Mouse (Mus musculus) liver, embryonic 15.5 days (tissue): ENCODE measurements around the gene Slc16a10. TPM values are rescaled to one million over a fixed set of nuclear protein-coding genes. Genes with fewer than 3 reads are reported as not detected.

Experiments used
- ATAC-seq: fragments of 200-750 bp; cut with Nextera tagmentation; 2 replicates; pipeline ENCODE4 v1.8.0; 2017; ENCODE audit warnings: moderate number of reproducible peaks, mild to moderate bottlenecking, moderate library complexity; ENCODE audit not compliant: insufficient read depth
- H3K27ac ChIP-seq: fragments of 300-500 bp; sonication (generic); replicated peaks from 2 replicates; pipeline ENCODE4 v1.5.1; 2015; ENCODE audit warnings: mild to moderate bottlenecking, inconsistent platforms
- H3K27me3 ChIP-seq: fragments of 300-500 bp; sonication (generic); 2 replicates; pipeline ENCODE4 v1.6.1; 2015; ENCODE audit warnings: mild to moderate bottlenecking, inconsistent platforms
- H3K36me3 ChIP-seq: fragments of 300-500 bp; sonication (generic); replicated peaks from 2 replicates; pipeline ENCODE4 v1.6.1; 2015; ENCODE audit warnings: moderate library complexity, mild to moderate bottlenecking, inconsistent platforms
- H3K4me1 ChIP-seq: fragments of 300-500 bp; sonication (generic); replicated peaks from 2 replicates; pipeline ENCODE4 v1.6.1; 2015; ENCODE audit warnings: inconsistent platforms
- H3K4me2 ChIP-seq: fragments of 300-500 bp; sonication (generic); 2 replicates; pipeline ENCODE4 v1.6.1; 2015; ENCODE audit warnings: moderate library complexity, mild to moderate bottlenecking, inconsistent platforms
- H3K4me3 ChIP-seq: fragments of 300-500 bp; sonication (generic); replicated peaks from 2 replicates; pipeline ENCODE4 v1.5.1; 2015; ENCODE audit warnings: mild to moderate bottlenecking, inconsistent platforms
- H3K9ac ChIP-seq: fragments of 300-500 bp; sonication (generic); 2 replicates; pipeline ENCODE4 v1.6.1; 2015; ENCODE audit warnings: moderate library complexity, mild to moderate bottlenecking, inconsistent platforms
- H3K9me3 ChIP-seq: fragments of 300-500 bp; sonication (generic); replicated peaks from 2 replicates; pipeline ENCODE4 v1.6.1; 2016; ENCODE audit warnings: inconsistent platforms
- WGBS: fragments of 180-500 bp; shearing (Covaris S2); methylation state at CpG from one replicate; pipeline ENCODE4 v1.1.7; 2015; ENCODE audit warnings: mixed read lengths; ENCODE audit not compliant: insufficient replicate concordance; 5-methylcytosine and 5-hydroxymethylcytosine counted together
- polyA plus RNA-seq: library from polyadenylated mRNA; unstranded; fragments of >200 nt; fragmentation: Nextera tagmentation; extraction: Ambion mirVana; gene quantifications from 2 replicates; pipeline ENCODE4 v1.2.1, GENCODE M21; 2015

Slc16a10 gene
- polyA plus RNA-seq, 1 experiment from 2014 or later: 79.2 TPM

DNA sequence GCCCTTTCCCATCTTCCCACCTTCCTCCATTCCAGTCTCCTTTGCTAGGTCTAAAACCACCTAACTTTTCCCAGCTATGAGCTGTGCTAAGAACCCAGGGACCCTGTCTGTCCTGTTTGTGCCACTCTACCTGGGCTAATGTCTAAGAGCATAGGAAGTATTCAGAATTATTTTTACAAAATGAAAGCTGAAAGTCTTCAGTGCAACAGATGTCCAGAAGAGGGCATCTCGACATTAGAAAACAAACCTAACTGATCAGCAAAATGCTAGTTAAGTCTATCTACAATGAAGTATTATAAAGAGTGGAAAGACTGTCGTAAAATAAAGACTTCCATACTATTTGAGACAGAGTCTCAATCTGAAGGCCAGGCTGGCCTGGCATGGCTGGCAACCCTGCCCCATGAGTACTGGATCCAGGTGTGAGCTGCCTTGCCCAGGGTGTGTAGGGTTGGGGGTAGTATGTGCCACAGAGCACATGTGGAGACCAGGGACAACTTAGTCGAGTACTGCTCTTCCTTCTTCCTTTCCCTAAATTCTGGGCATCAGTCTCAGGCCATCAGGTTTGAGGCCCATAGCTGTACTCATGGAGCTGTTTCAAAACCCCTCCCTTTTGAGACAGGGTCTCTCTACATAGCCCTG is 88.7 kb downstream of the Slc16a10 start:
- Histone ChIP-seq H3K27me3 (no peaks in the 10 kb centered on the region), H3K4me2 (no peak overlapping the region), H3K4me3 (no peak overlapping the region), H3K36me3 (peaks cover 71% of the 10 kb centered on the region), H3K9ac (no peak overlapping the region), H3K27ac (no peak overlapping the region), H3K9me3 (no peaks in the 10 kb centered on the region), H3K4me1 (no peaks in the 10 kb centered on the region; the same call in 1 of the 2 replicates)
- WGBS: 64% methylated on average over 3 of the region's 3 CpGs
- no peak for ATAC-seq

DNA sequence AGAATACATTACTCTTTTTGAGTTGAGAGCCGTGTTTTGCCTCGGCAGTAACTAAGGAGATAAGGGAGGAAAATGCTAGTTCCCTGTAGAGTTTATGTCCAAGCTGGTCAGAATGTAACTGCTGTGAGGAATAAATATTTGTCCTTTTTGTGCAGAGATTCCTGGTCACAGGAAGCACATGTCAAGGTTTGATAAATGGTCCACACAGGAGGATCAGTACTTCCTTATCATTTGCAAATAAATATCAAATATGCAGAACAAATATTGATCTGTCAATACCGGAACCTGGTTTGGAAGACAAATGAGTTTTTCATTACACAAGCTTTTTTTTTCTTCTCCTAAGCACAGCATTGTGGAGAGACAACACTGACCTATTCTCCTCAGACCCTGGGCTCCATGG is 90.1 kb downstream of the Slc16a10 start:
- Histone ChIP-seq H3K27me3 (no peaks in the 10 kb centered on the region), H3K9ac (no peak overlapping the region), H3K4me1 (no peaks in the 10 kb centered on the region), H3K9me3 (no peaks in the 10 kb centered on the region), H3K4me3 (no peak overlapping the region), H3K36me3 (peaks cover 66% of the 10 kb centered on the region), H3K4me2 (no peak overlapping the region), H3K27ac (no peak overlapping the region)
- WGBS: 75% methylated on average over 3 of the region's 3 CpGs
- ATAC-seq: no peak

- WGBS: 97% methylated on average over 2 of the region's 2 CpGs
- Histone ChIP-seq H3K4me1 (no peaks in the 10 kb centered on the region), H3K27ac (no peak overlapping the region), H3K27me3 (no peaks in the 10 kb centered on the region), H3K9me3 (no peaks in the 10 kb centered on the region), H3K9ac (no peak overlapping the region), H3K36me3 (peaks cover 54% of the 10 kb centered on the region), H3K4me3 (no peak overlapping the region), H3K4me2 (no peak overlapping the region)
- ATAC-seq: no peak
These were observed 91.3 kb downstream of the Slc16a10 start for GRCm38 (mm10) chr10:40050763-40051162.

- no peaks in the 10 kb centered on the region for H3K4me1 ChIP-seq
- no peak overlapping the region for H3K9ac ChIP-seq
- WGBS: 59% methylated on average over 4 of the region's 4 CpGs
- H3K4me2 ChIP-seq: no peak overlapping the region
- H3K9me3 ChIP-seq: no peaks in the 10 kb centered on the region
- no peak for ATAC-seq
- H3K27me3 ChIP-seq: no peaks in the 10 kb centered on the region
- peaks cover 55% of the 10 kb centered on the region for H3K36me3 ChIP-seq
- no peak overlapping the region for H3K4me3 ChIP-seq
- H3K27ac ChIP-seq: 0 out of 2 replicates have a peak overlapping the region, but pooled peaks have one; percentile 10
These were observed 100.7 kb downstream of the Slc16a10 start for GRCm38 (mm10) chr10:40041339-40041738.

- no peak overlapping the region for H3K27ac ChIP-seq
- peaks cover 77% of the 10 kb centered on the region for H3K36me3 ChIP-seq
- H3K4me2 ChIP-seq: no peak overlapping the region
- WGBS: 83% methylated on average over 24 of the region's 24 CpGs
- no peak overlapping the region for H3K9ac ChIP-seq
- no peak overlapping the region for H3K4me3 ChIP-seq
- H3K9me3 ChIP-seq: no peaks in the 10 kb centered on the region
- no peaks in the 10 kb centered on the region for H3K4me1 ChIP-seq
- no peak for ATAC-seq
- no peaks in the 10 kb centered on the region for H3K27me3 ChIP-seq
These were observed 105.1 kb downstream of the Slc16a10 start for GRCm38 (mm10) chr10:40036686-40037560.

DNA sequence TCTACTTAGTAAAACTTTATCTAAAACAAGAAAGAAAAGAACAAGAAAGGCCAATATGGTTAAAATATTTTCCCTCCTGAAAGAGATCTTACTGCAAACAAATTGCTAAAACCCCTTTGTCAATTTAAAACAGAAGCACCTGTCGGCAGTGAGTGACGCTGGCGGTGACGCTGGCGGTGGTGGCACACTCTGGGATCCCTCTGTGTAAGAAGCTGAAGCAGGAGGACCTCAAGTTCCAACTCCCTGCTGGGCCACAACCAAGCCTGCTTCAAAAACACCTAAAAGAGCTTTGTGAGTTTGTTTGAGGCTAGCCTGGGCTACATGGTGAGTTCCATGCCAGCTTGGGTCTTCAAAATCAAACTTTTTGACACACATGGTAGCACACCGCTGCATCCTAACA is 107.1 kb downstream of the Slc16a10 start:
- no peak overlapping the region for H3K4me2 ChIP-seq
- H3K27me3 ChIP-seq: no peaks in the 10 kb centered on the region
- no peaks in the 10 kb centered on the region for H3K4me1 ChIP-seq
- H3K4me3 ChIP-seq: no peak overlapping the region
- WGBS: 98% methylated on average over 6 of the region's 6 CpGs
- H3K27ac ChIP-seq: no peak overlapping the region
- H3K36me3 ChIP-seq: peaks cover 61% of the 10 kb centered on the region
- no peak overlapping the region for H3K9ac ChIP-seq
- H3K9me3 ChIP-seq: no peaks in the 10 kb centered on the region
- no peak for ATAC-seq

- Histone ChIP-seq H3K4me2 (no peak overlapping the region), H3K9me3 (no peaks in the 10 kb centered on the region)
- WGBS: 76% methylated on average over 2 of the region's 2 CpGs
These were observed 109.2 kb downstream of the Slc16a10 start for GRCm38 (mm10) chr10:40032897-40033296.

DNA sequence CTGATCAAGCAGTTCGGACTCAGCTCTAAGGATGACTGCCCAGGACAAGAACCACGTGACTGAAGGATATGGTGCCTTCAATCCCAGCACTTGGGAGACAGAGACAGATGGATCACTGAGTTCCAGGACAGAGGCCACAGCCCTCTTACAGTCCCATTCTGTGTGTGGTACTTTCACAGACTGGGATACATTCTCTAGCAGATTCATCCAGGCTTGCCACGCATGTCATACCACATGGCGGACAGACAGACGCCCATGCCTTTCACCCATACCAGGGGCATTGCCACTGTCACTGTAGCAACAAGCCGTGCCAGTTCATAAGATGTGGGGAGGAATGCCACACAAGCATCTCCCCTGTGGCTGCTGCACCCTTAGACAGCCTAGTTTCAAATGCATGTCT is 111.3 kb downstream of the Slc16a10 start:
- Histone ChIP-seq H3K27me3 (no peaks in the 10 kb centered on the region; the same call in 1 of the 2 replicates), H3K36me3 (peaks cover 21% of the 10 kb centered on the region), H3K9me3 (no peaks in the 10 kb centered on the region), H3K4me1 (no peaks in the 10 kb centered on the region), H3K4me2 (no peak overlapping the region), H3K9ac (no peak overlapping the region), H3K4me3 (no peak overlapping the region), H3K27ac (no peak overlapping the region)
- WGBS: 83% methylated on average over 6 of the region's 6 CpGs
- no peak for ATAC-seq

More at GRCm38 (mm10) chr10:40032897-40033296, 109.2 kb downstream of the Slc16a10 start:
- Histone ChIP-seq H3K4me1 (no peaks in the 10 kb centered on the region), H3K4me3 (no peak overlapping the region), H3K27me3 (no peaks in the 10 kb centered on the region), H3K36me3 (peaks cover 42% of the 10 kb centered on the region), H3K9ac (no peak overlapping the region), H3K27ac (no peak overlapping the region)
- ATAC-seq: no peak

DNA sequence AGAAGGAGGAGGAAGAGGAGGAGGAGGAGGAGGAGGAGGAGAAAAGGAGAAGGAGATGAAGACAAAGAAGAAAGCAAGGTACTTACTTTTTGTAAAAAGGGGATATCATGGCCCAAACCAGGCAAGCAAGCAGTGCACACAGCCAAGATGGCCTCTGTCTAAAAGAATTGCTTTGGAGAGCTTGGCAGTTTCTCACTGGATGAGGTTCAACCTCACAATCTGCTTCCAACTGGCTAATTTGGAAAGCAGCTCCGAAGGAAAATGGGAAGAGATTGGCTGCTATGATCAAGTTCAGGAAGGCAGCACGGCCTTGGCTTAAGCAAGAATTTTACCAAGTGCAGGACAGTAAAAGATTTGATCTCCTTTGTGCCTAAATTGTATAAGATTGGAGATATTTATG is 112.4 kb downstream of the Slc16a10 start:
- Histone ChIP-seq H3K4me2 (no peak overlapping the region), H3K27me3 (peaks cover 11% of the 10 kb centered on the region), H3K36me3 (peaks cover 10% of the 10 kb centered on the region), H3K4me1 (peaks cover 10% of the 10 kb centered on the region), H3K4me3 (no peak overlapping the region), H3K9ac (no peak overlapping the region), H3K9me3 (no peaks in the 10 kb centered on the region), H3K27ac (no peak overlapping the region)
- no peak for ATAC-seq
- WGBS: 75% methylated on average over 2 of the region's 2 CpGs

DNA sequence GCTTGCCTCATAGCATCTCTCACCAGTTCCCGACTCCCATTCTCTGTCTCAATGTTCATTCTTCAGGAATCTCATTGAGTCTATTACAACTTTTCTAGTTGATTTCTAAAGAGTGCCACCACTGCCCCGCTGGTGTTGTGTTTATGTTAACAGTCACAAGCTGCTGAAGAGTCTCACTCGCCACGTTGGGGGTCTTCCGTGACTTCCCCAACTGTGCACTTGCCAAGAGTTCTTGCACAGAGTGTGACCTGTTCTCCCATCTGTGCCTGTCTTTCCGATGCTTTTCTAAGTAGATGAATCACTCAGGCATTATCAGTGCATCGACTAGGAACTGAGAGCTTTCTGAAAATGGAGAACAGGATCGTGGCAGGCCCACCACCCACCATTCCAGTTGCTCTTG is 114.0 kb downstream of the Slc16a10 start:
- ATAC-seq: no peak
- no peaks in the 10 kb centered on the region for H3K36me3 ChIP-seq
- no peak overlapping the region for H3K27ac ChIP-seq
- H3K9ac ChIP-seq: no peak overlapping the region
- H3K4me3 ChIP-seq: no peak overlapping the region
- H3K27me3 ChIP-seq: peaks cover 25% of the 10 kb centered on the region
- no peak overlapping the region for H3K4me2 ChIP-seq
- WGBS: 72% methylated on average over 8 of the region's 8 CpGs
- no peaks in the 10 kb centered on the region for H3K9me3 ChIP-seq
- peaks cover 13% of the 10 kb centered on the region for H3K4me1 ChIP-seq

DNA sequence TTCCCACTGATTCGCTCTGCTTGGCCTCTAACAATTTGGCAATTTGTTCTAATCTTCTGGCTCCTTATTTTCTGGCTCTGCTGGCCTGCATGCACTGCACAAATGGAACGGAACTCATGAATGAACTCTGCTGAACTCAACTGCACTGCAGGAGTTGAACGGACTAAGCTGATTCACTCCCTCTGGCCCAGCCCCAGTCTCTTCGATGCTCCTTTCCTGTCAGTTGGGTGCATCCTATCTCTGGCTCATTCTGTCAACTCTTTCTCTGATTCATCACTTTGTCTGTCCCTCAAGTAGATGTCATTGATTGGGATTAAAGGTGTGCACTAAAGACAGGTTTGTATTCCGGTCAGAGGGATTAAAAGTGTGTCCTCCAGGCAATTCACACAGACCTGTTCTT is 115.5 kb downstream of the Slc16a10 start:
- WGBS: 76% methylated on average over 5 of the region's 5 CpGs
- H3K36me3 ChIP-seq: no peaks in the 10 kb centered on the region
- no peak for ATAC-seq
- peaks cover 13% of the 10 kb centered on the region for H3K4me1 ChIP-seq
- no peak overlapping the region for H3K4me2 ChIP-seq
- H3K27me3 ChIP-seq: peaks cover 34% of the 10 kb centered on the region
- H3K27ac ChIP-seq: no peak overlapping the region
- no peak overlapping the region for H3K9ac ChIP-seq
- no peaks in the 10 kb centered on the region for H3K9me3 ChIP-seq
- no peak overlapping the region for H3K4me3 ChIP-seq
